Mouse (Mus musculus): ENCODE data around the gene Tspan12. TPM values are rescaled to one million over a fixed set of nuclear protein-coding genes. Genes with fewer than 3 reads are reported as not detected.

Gene Tspan12
- total RNA-seq, 1 experiment, result 2.5 TPM

- no peaks in the 10 kb centered on the region for H3K9me3 ChIP-seq (ENCODE audit: control insufficient read depth, insufficient read depth, low read depth, low read length)
- no peak for DNase-seq (ENCODE audit: low read depth, low spot score)
- no peak overlapping the region for H3K27ac ChIP-seq (ENCODE audit: insufficient read depth, low read depth, low read length, poor library complexity, severe bottlenecking)
- H3K36me3 ChIP-seq (ENCODE audit: control insufficient read depth, insufficient read depth, low read length, poor library complexity, severe bottlenecking), result no peaks in the 10 kb centered on the region
- no peak overlapping the region for H3K9ac ChIP-seq (ENCODE audit: insufficient read depth, low read depth, low read length, poor library complexity, severe bottlenecking)
- no peaks in the 10 kb centered on the region for H3K4me1 ChIP-seq (ENCODE audit: control insufficient read depth in 2 of 2, insufficient read depth in 2 of 2, low read length in 2 of 2, poor library complexity in 1 of 2)
- H3K4me3 ChIP-seq (ENCODE audit: insufficient read depth in 1 of 2, low read depth in 1 of 2, low read length in 2 of 2, poor library complexity in 1 of 2, severe bottlenecking in 1 of 2), result no peak overlapping the region
- TF ChIP-seq ZNF384 (IDR thresholded peaks at IDR 0.05; ENCODE audit: low read depth, low read length), result no peak
- no peak for TF ChIP-seq ZC3H11A (IDR thresholded peaks at IDR 0.05; ENCODE audit: borderline replicate concordance, low read depth, low read length)
- no peak for TF ChIP-seq MAFK (IDR thresholded peaks at IDR 0.05; ENCODE audit: insufficient read depth, low read depth, low read length)
- no peak for TF ChIP-seq CHD2 (IDR thresholded peaks at IDR 0.05; ENCODE audit: low read depth, low read length)
- in situ Hi-C loops (cut with MboI; ENCODE audit: low sequenced_read_pairs in 2 of 2, unreplicated experiment in 2 of 2), result loop anchor here (10.0 to 25.0 kb wide), 2 partner anchors 286 to 289 kb away; no protein-coding TSS in a partner anchor
Measured at GRCm38 (mm10) chr6:21798581-21798980, 53.7 kb downstream of the Tspan12 start.

DNA sequence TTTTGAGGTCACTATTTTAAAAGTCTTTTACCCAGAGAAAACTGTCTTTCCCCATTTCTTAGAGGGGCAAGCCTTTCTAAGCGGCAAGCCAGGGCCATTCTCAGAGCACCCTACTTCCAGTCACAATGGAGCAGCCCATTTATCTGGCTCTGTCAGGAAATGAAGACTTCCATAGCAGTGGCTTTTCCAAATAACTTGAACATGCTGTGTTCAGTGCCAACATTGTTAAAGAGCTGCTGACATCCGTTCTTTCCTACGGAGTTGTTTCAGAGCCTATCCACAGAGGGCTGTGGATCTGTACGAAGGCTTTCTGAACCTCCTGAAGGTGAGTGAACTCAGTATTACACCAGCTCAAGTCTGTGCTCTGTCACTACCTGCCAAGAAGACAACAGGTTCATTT, 55.2 kb downstream of the Tspan12 start:
- H3K4me3 ChIP-seq (ENCODE audit: insufficient read depth in 1 of 2, low read depth in 1 of 2, low read length in 2 of 2, poor library complexity in 1 of 2, severe bottlenecking in 1 of 2), result no peak overlapping the region
- no peaks in the 10 kb centered on the region for H3K4me1 ChIP-seq (ENCODE audit: control insufficient read depth in 2 of 2, insufficient read depth in 2 of 2, low read length in 2 of 2, poor library complexity in 1 of 2)
- no peaks in the 10 kb centered on the region for H3K9me3 ChIP-seq (ENCODE audit: control insufficient read depth, insufficient read depth, low read depth, low read length)
- H3K27ac ChIP-seq (ENCODE audit: insufficient read depth, low read depth, low read length, poor library complexity, severe bottlenecking), result no peak overlapping the region
- no peak for DNase-seq (ENCODE audit: low read depth, low spot score)
- no peaks in the 10 kb centered on the region for H3K36me3 ChIP-seq (ENCODE audit: control insufficient read depth, insufficient read depth, low read length, poor library complexity, severe bottlenecking)
- H3K9ac ChIP-seq (ENCODE audit: insufficient read depth, low read depth, low read length, poor library complexity, severe bottlenecking), result no peak overlapping the region
- in situ Hi-C loops (cut with MboI; ENCODE audit: low sequenced_read_pairs in 2 of 2, unreplicated experiment in 2 of 2), result loop anchor here (10.0 to 25.0 kb wide), 2 partner anchors 288 to 290 kb away; no protein-coding TSS in a partner anchor
- TF ChIP-seq MAFK (IDR thresholded peaks at IDR 0.05; ENCODE audit: insufficient read depth, low read depth, low read length), result no peak
- TF ChIP-seq HCFC1 (IDR thresholded peaks at IDR 0.05; ENCODE audit: borderline replicate concordance, insufficient read depth, low read length), result no peak
- no peak for TF ChIP-seq ZC3H11A (IDR thresholded peaks at IDR 0.05; ENCODE audit: borderline replicate concordance, low read depth, low read length)
- no peak for TF ChIP-seq ZNF384 (IDR thresholded peaks at IDR 0.05; ENCODE audit: low read depth, low read length)
- TF ChIP-seq CHD2 (IDR thresholded peaks at IDR 0.05; ENCODE audit: low read depth, low read length), result no peak

GRCm38 (mm10) chr6:21796413-21796812, 55.9 kb downstream of the Tspan12 start:
- in situ Hi-C loops (cut with MboI; ENCODE audit: low sequenced_read_pairs in 2 of 2, unreplicated experiment in 2 of 2), result loop anchor here (10.0 to 25.0 kb wide), 2 partner anchors 288 to 291 kb away; no protein-coding TSS in a partner anchor
- DNase-seq (ENCODE audit: low read depth, low spot score), result no peak
- no peak overlapping the region for H3K9ac ChIP-seq (ENCODE audit: insufficient read depth, low read depth, low read length, poor library complexity, severe bottlenecking)
- no peak for TF ChIP-seq HCFC1 (IDR thresholded peaks at IDR 0.05; ENCODE audit: borderline replicate concordance, insufficient read depth, low read length)
- no peak for TF ChIP-seq ZNF384 (IDR thresholded peaks at IDR 0.05; ENCODE audit: low read depth, low read length)
- no peak overlapping the region for H3K4me3 ChIP-seq (ENCODE audit: insufficient read depth in 1 of 2, low read depth in 1 of 2, low read length in 2 of 2, poor library complexity in 1 of 2, severe bottlenecking in 1 of 2)
- no peaks in the 10 kb centered on the region for H3K9me3 ChIP-seq (ENCODE audit: control insufficient read depth, insufficient read depth, low read depth, low read length)
- H3K4me1 ChIP-seq (ENCODE audit: control insufficient read depth in 2 of 2, insufficient read depth in 2 of 2, low read length in 2 of 2, poor library complexity in 1 of 2), result no peaks in the 10 kb centered on the region
- no peaks in the 10 kb centered on the region for H3K36me3 ChIP-seq (ENCODE audit: control insufficient read depth, insufficient read depth, low read length, poor library complexity, severe bottlenecking)
- H3K27ac ChIP-seq (ENCODE audit: insufficient read depth, low read depth, low read length, poor library complexity, severe bottlenecking), result no peak overlapping the region

GRCm38 (mm10) chr6:21795410-21795809, 56.9 kb downstream of the Tspan12 start:
- no peak for DNase-seq (ENCODE audit: low read depth, low spot score)
- no peak for TF ChIP-seq ZC3H11A (IDR thresholded peaks at IDR 0.05; ENCODE audit: borderline replicate concordance, low read depth, low read length)
- no peak for TF ChIP-seq CHD2 (IDR thresholded peaks at IDR 0.05; ENCODE audit: low read depth, low read length)
- no peak for TF ChIP-seq HCFC1 (IDR thresholded peaks at IDR 0.05; ENCODE audit: borderline replicate concordance, insufficient read depth, low read length)
- TF ChIP-seq MAFK (IDR thresholded peaks at IDR 0.05; ENCODE audit: insufficient read depth, low read depth, low read length), result no peak
- TF ChIP-seq ZNF384 (IDR thresholded peaks at IDR 0.05; ENCODE audit: low read depth, low read length), result no peak
- Histone ChIP-seq H3K27ac (ENCODE audit: insufficient read depth, low read depth, low read length, poor library complexity, severe bottlenecking) (no peak overlapping the region), H3K9ac (ENCODE audit: insufficient read depth, low read depth, low read length, poor library complexity, severe bottlenecking) (no peak overlapping the region), H3K36me3 (ENCODE audit: control insufficient read depth, insufficient read depth, low read length, poor library complexity, severe bottlenecking) (no peaks in the 10 kb centered on the region), H3K4me1 (ENCODE audit: control insufficient read depth in 2 of 2, insufficient read depth in 2 of 2, low read length in 2 of 2, poor library complexity in 1 of 2) (no peaks in the 10 kb centered on the region), H3K9me3 (ENCODE audit: control insufficient read depth, insufficient read depth, low read depth, low read length) (no peaks in the 10 kb centered on the region), H3K4me3 (ENCODE audit: insufficient read depth in 1 of 2, low read depth in 1 of 2, low read length in 2 of 2, poor library complexity in 1 of 2, severe bottlenecking in 1 of 2) (no peak overlapping the region)
- in situ Hi-C loops (cut with MboI; ENCODE audit: low sequenced_read_pairs in 2 of 2, unreplicated experiment in 2 of 2), result loop anchor here (10.0 to 25.0 kb wide), 2 partner anchors 289 to 292 kb away; no protein-coding TSS in a partner anchor

DNA sequence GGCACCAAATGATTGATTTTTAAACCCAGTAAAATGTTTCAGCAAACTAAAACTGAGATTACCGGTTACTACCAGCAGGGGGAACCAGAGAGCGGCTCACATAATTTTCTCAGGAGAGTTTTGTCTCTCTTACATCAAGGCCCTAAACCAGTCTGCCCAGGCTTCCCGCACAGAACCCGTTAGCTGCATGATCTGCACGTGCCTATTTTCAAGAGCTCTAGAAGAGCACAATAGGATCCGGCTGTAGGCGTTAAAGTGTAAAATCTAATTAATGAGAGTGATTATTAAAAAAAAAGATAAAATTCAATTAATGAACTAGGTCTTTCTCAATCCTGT, 57.3 kb downstream of the Tspan12 start:
- H3K4me1 ChIP-seq (ENCODE audit: control insufficient read depth in 2 of 2, insufficient read depth in 2 of 2, low read length in 2 of 2, poor library complexity in 1 of 2), result no peaks in the 10 kb centered on the region
- H3K9me3 ChIP-seq (ENCODE audit: control insufficient read depth, insufficient read depth, low read depth, low read length), result no peaks in the 10 kb centered on the region
- H3K9ac ChIP-seq (ENCODE audit: insufficient read depth, low read depth, low read length, poor library complexity, severe bottlenecking), result no peak overlapping the region
- DNase-seq (ENCODE audit: low read depth, low spot score), result peak; percentile 54
- H3K27ac ChIP-seq (ENCODE audit: insufficient read depth, low read depth, low read length, poor library complexity, severe bottlenecking), result no peak overlapping the region
- H3K4me3 ChIP-seq (ENCODE audit: insufficient read depth in 1 of 2, low read depth in 1 of 2, low read length in 2 of 2, poor library complexity in 1 of 2, severe bottlenecking in 1 of 2), result no peak overlapping the region
- 0 out of 2 replicates have a peak, but pooled peaks have one; percentile 26 for TF ChIP-seq ZC3H11A (IDR thresholded peaks at IDR 0.05; ENCODE audit: borderline replicate concordance, low read depth, low read length)
- TF ChIP-seq ZNF384 (IDR thresholded peaks at IDR 0.05; ENCODE audit: low read depth, low read length), result no peak
- TF ChIP-seq CHD2 (IDR thresholded peaks at IDR 0.05; ENCODE audit: low read depth, low read length), result no peak
- in situ Hi-C loops (cut with MboI; ENCODE audit: low sequenced_read_pairs in 2 of 2, unreplicated experiment in 2 of 2), result loop anchor here (10.0 to 25.0 kb wide), 2 partner anchors 290 to 292 kb away; no protein-coding TSS in a partner anchor
- no peaks in the 10 kb centered on the region for H3K36me3 ChIP-seq (ENCODE audit: control insufficient read depth, insufficient read depth, low read length, poor library complexity, severe bottlenecking)
